ENCODE assay signal across 30 mouse cellular contexts in the genomic region with DNA sequence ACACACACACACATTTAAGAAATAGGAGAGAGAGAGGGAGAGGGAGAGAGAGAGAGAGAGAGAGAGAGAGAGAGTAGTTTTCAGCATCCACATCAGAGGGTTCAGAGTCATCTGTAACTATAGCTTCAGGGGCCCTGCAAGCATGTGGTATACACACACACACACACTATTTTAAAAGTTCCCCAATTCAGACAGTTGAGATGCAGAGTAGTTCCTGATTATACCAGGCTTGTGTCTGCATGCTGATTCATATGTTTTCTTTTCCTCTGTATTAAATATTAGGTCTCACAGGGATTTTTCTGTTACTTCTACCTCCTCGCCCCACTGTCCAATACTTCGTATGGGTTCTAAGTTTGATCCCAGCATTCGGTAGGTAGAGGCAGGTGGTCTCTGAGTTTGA. TPM values are rescaled to one million over a fixed set of nuclear protein-coding genes. Genes with fewer than 3 reads are reported as not detected.
A peak's percentile ranks its signal among the peaks of the same experiment; 100 is the strongest.
DNase-seq lines count a peak whose midpoint lies in the region; ATAC-seq and TF ChIP-seq lines count a peak whose summit lies in the region.
"Had no signal": no experiment of that assay in that cellular context is flagged by ENCODE, and none has a peak within 500 bp of the region (broad histone marks: within the 10 kb centered on the region; RNA-seq: fewer than 3 reads in every experiment).

No protein-coding gene starts in this region.

- no peak for TF ChIP-seq POLR2A in MEL (IDR thresholded peaks at IDR 0.05; ENCODE audit: control insufficient read depth in 1 of 2, insufficient read depth in 1 of 2, low read depth in 1 of 2, low read length in 2 of 2, poor library complexity in 1 of 2)

- TF ChIP-seq EP300 in MEL (IDR thresholded peaks at IDR 0.05; ENCODE audit: low read depth in 1 of 2, low read length in 2 of 2): peak in 1 of 2 experiments; percentile 26; a peak in 1 of 4 replicates

- no peak overlapping the region for H3K9ac ChIP-seq in MEL (ENCODE audit: control insufficient read depth, low read depth, low read length, poor library complexity, severe bottlenecking)
- H3K9ac ChIP-seq: embryonic facial prominence, embryonic 13.5 days; embryonic facial prominence, embryonic 15.5 days; forebrain, embryonic 12.5 days had no signal

- no peak for TF ChIP-seq CTCF in MEL (IDR thresholded peaks at IDR 0.05 in 2 of 3, conservative IDR thresholded peaks at IDR 0.05 in 1 of 3; ENCODE audit: control insufficient read depth in 1 of 3, insufficient read depth in 1 of 3, low read depth in 2 of 3, low read length in 3 of 3, poor library complexity in 1 of 3, severe bottlenecking in 1 of 3)

- peak overlapping the region; percentile 27; the same call in 1 of the 2 replicates for H3K27ac ChIP-seq in MEL (ENCODE audit: control insufficient read depth, low read depth, low read length)
- H3K27ac ChIP-seq in macrophage: peak overlapping the region; percentile 56
- H3K27ac ChIP-seq: embryonic facial prominence, embryonic 13.5 days; embryonic facial prominence, embryonic 15.5 days; forebrain, embryonic 10.5 days; forebrain, embryonic 12.5 days had no signal

- no peaks in the 10 kb centered on the region for H3K9me3 ChIP-seq in MEL (replicated peaks; ENCODE audit: insufficient read depth, low read length)
- H3K9me3 ChIP-seq: embryonic facial prominence, embryonic 13.5 days; embryonic facial prominence, embryonic 15.5 days; forebrain, embryonic 10.5 days; forebrain, embryonic 12.5 days; G1E had no signal

- TF ChIP-seq RAD21 in MEL (IDR thresholded peaks at IDR 0.05; ENCODE audit: low read depth, low read length): no peak

- ATAC-seq in granulocyte monocyte progenitor cell, adult 5-6 weeks (replicated peaks; ENCODE audit: poor library complexity, severe bottlenecking): 0 out of 2 replicates have a peak, but pooled peaks have one; percentile 26
- ATAC-seq: activated CD4-positive, CD25-positive, alpha-beta regulatory T cell, adult 4 months; CD4-positive, CD25-positive, alpha-beta regulatory T cell, adult 4 months; forebrain, embryonic 14.5 days; forebrain, embryonic 16.5 days; Patski had no signal

- H3K79me2 ChIP-seq in MEL (ENCODE audit: control insufficient read depth, insufficient read depth, low read length, poor library complexity): peaks cover 12% of the 10 kb centered on the region
- peaks cover 17% of the 10 kb centered on the region for H3K79me2 ChIP-seq in macrophage (ENCODE audit: inconsistent target)

- H3K36me3 ChIP-seq in MEL (ENCODE audit: control insufficient read depth in 1 of 2, insufficient read depth in 2 of 2, low read length in 2 of 2) (peaks cover 0 to 24% of the 10 kb centered on the region in 2 experiments; a peak in 2 of 4 replicates), macrophage (ENCODE audit: inconsistent target) (no peaks in the 10 kb centered on the region)
- H3K36me3 ChIP-seq: embryonic facial prominence, embryonic 13.5 days; embryonic facial prominence, embryonic 15.5 days; forebrain, embryonic 10.5 days; forebrain, embryonic 12.5 days had no signal

- H3K27me3 ChIP-seq in MEL (ENCODE audit: control insufficient read depth in 1 of 2, insufficient read depth in 2 of 2, low read length in 2 of 2): no peaks in the 10 kb centered on the region
- H3K27me3 ChIP-seq: CH12.LX; embryonic facial prominence, embryonic 13.5 days; embryonic facial prominence, embryonic 15.5 days; forebrain, embryonic 12.5 days; Patski had no signal

- DNase-seq in A20 (ENCODE audit: low read depth, low spot score) (peak; percentile 46), MEL (ENCODE audit: low read depth, low spot score) (peak; percentile 70)
- DNase-seq in thymus, postnatal 4 days: no peak
- no peak for DNase-seq in thymus, postnatal 0 days (ENCODE audit: low spot score)
- no peak for DNase-seq in ovary, postnatal 14 days (ENCODE audit: low spot score)
- DNase-seq: adrenal gland, adult 8-10 months; adrenal gland, postnatal 14 days; adrenal gland, postnatal 36 days; B cell, adult 2 months; cerebellum, adult 11 months; cerebellum, adult 18-20 months; cerebellum, adult 8-10 months; cerebellum, adult 9-11 months; cerebellum, postnatal 14 days; cerebellum, postnatal 36 days; embryo, embryonic 11 days had no signal

- 51% methylated on average over 3 of the region's 3 CpGs for WGBS in macrophage (ENCODE audit: missing documents)

- peaks cover 17 to 18% of the 10 kb centered on the region in 2 experiments for H3K4me1 ChIP-seq in MEL (ENCODE audit: control insufficient read depth in 1 of 2, insufficient read depth in 2 of 2, low read length in 2 of 2)
- H3K4me1 ChIP-seq: embryonic facial prominence, embryonic 15.5 days had no signal

- H3K4me3 ChIP-seq in MEL (ENCODE audit: control insufficient read depth in 1 of 2, insufficient read depth in 1 of 2, low read depth in 2 of 2, low read length in 2 of 2) (no peak overlapping the region), macrophage (ENCODE audit: inconsistent target) (no peak overlapping the region)
- H3K4me3 ChIP-seq: embryonic facial prominence, embryonic 13.5 days; embryonic facial prominence, embryonic 15.5 days; erythroblast, embryonic 14.5 days; forebrain, embryonic 10.5 days; forebrain, embryonic 12.5 days had no signal

TF ChIP-seq in MEL, 35 proteins besides CTCF, POLR2A, EP300 and RAD21:
- TF ChIP-seq MYC (IDR thresholded peaks at IDR 0.05; ENCODE audit: low read depth, low read length): peak; percentile 79
- peak; percentile 45; the same call in 1 of the 2 replicates for TF ChIP-seq SIN3A (IDR thresholded peaks at IDR 0.05; ENCODE audit: low read length)
- TF ChIP-seq MAX (IDR thresholded peaks at IDR 0.05; ENCODE audit: low read length): peak; percentile 61; the same call in 1 of the 2 replicates
- no peak for TF ChIP-seq CHD2 (IDR thresholded peaks at IDR 0.05; ENCODE audit: low read length)
- TF ChIP-seq GATA1 (IDR thresholded peaks at IDR 0.05; ENCODE audit: low read depth, low read length): no peak
- peak; percentile 60; the same call in 1 of the 2 replicates for TF ChIP-seq MXI1 (IDR thresholded peaks at IDR 0.05; ENCODE audit: low read depth, low read length)
- no peak for TF ChIP-seq ZC3H11A (IDR thresholded peaks at IDR 0.05; ENCODE audit: low read depth, low read length)
- TF ChIP-seq ETS1 (IDR thresholded peaks at IDR 0.05; ENCODE audit: low read depth, low read length): 0 out of 2 replicates have a peak, but pooled peaks have one; percentile 25

RNA-seq across cellular contexts. Expression of a gene that starts 2.9 kb away (rescaled TPM):
- total RNA-seq in MEL (2012; rRNA removed): 14.6 and 15.9 TPM in 2 replicates
- 10 to 100 TPM in 1 of 2 experiments, not detected in 1; 24.7 TPM for polyA plus RNA-seq in MEL (2012; ENCODE audit: insufficient read depth in 1 of 2, insufficient read length in 2 of 2, low read depth in 1 of 2, low replicate concordance in 2 of 2, missing spikeins in 1 of 2)
- total RNA-seq in granulocyte monocyte progenitor cell, adult 5-6 weeks (2014; fragmentation: Nextera tagmentation): 27.0 and 28.1 TPM in 2 replicates
- total RNA-seq in granulocyte monocyte progenitor cell, adult 5-6 weeks (2017): 13.3 and 24.6 TPM in 2 replicates
- total RNA-seq in macrophage (2018; cell fraction: chromatin; rRNA removed): 100 to 1,000 TPM; 128 to 220 (median 191) TPM
- 10 to 100 TPM; 17.3 to 34.8 (median 24.0) TPM for total RNA-seq in macrophage (2018; cell fraction: cytosol; rRNA removed)
- total RNA-seq in macrophage (2018; cell fraction: nucleus; rRNA removed): 100 to 1,000 TPM in 4 of 26 experiments, 10 to 100 TPM in 22; 59.2 to 156 (median 87.2) TPM
- 17.9 to 25.2 TPM (median 19.3 TPM) in 3 replicates for polyA plus RNA-seq in macrophage (2018)
- 12.7 and 13.0 TPM in 2 replicates for polyA plus RNA-seq in thymus, postnatal 0 days (2015; fragmentation: Nextera tagmentation; extraction: Ambion mirVana)

RNA-seq across cellular contexts. Expression of a gene that starts 16.4 kb away (rescaled TPM):
- total RNA-seq in MEL (2012; rRNA removed): 6.8 and 8.2 TPM in 2 replicates
- polyA plus RNA-seq in MEL (2012; ENCODE audit: insufficient read depth in 1 of 2, insufficient read length in 2 of 2, low read depth in 1 of 2, low replicate concordance in 2 of 2, missing spikeins in 1 of 2) (1 to 10 TPM in 1 of 2 experiments, not detected in 1; 7.8 TPM), macrophage (2018) (2.3 to 5.9 TPM (median 4.5 TPM) in 3 replicates)
- 9.2 and 12.2 TPM in 2 replicates for total RNA-seq in granulocyte monocyte progenitor cell, adult 5-6 weeks (2014; fragmentation: Nextera tagmentation)
- 10.0 and 18.2 TPM in 2 replicates for total RNA-seq in granulocyte monocyte progenitor cell, adult 5-6 weeks (2017)
- 10 to 100 TPM in 7 of 26 experiments, 1 to 10 TPM in 19; 2.0 to 20.3 (median 6.0) TPM for total RNA-seq in macrophage (2018; cell fraction: chromatin; rRNA removed)
- 1 to 10 TPM in 25 of 26 experiments, under 1 TPM in 1; 0.48 to 8.3 (median 5.1) TPM for total RNA-seq in macrophage (2018; cell fraction: cytosol; rRNA removed)
- 10 to 100 TPM in 5 of 26 experiments, 1 to 10 TPM in 21; 1.4 to 15.6 (median 5.5) TPM for total RNA-seq in macrophage (2018; cell fraction: nucleus; rRNA removed)
- 12.9 and 13.8 TPM in 2 replicates for polyA plus RNA-seq in thymus, postnatal 0 days (2015; fragmentation: Nextera tagmentation; extraction: Ambion mirVana)

RNA-seq across cellular contexts. Expression of a gene that starts 16.6 kb away (rescaled TPM):
- 7.4 and 8.4 TPM in 2 replicates for total RNA-seq in MEL (2012; rRNA removed)
- 10 to 100 TPM in 1 of 2 experiments, not detected in 1; 27.7 TPM for polyA plus RNA-seq in MEL (2012; ENCODE audit: insufficient read depth in 1 of 2, insufficient read length in 2 of 2, low read depth in 1 of 2, low replicate concordance in 2 of 2, missing spikeins in 1 of 2)
- total RNA-seq in granulocyte monocyte progenitor cell, adult 5-6 weeks (2014; fragmentation: Nextera tagmentation): 25.6 and 31.5 TPM in 2 replicates
- total RNA-seq in granulocyte monocyte progenitor cell, adult 5-6 weeks (2017): 5.2 and 7.2 TPM in 2 replicates
- total RNA-seq in macrophage (2018; cell fraction: chromatin; rRNA removed): 10 to 100 TPM; 10.3 to 38.4 (median 22.3) TPM
- total RNA-seq in macrophage (2018; cell fraction: cytosol; rRNA removed): 10 to 100 TPM; 20.8 to 37.4 (median 29.2) TPM
- 10 to 100 TPM; 15.8 to 39.1 (median 27.7) TPM for total RNA-seq in macrophage (2018; cell fraction: nucleus; rRNA removed)
- 18.4 to 29.2 TPM (median 20.7 TPM) in 3 replicates for polyA plus RNA-seq in macrophage (2018)
- 24.2 and 25.2 TPM in 2 replicates for polyA plus RNA-seq in thymus, postnatal 0 days (2015; fragmentation: Nextera tagmentation; extraction: Ambion mirVana)

Comparison
In these comparisons a context has a peak if more than half of its experiments do, and no peak if none do; other contexts are left out.
1. DNase-seq: peak in A20 (single experiment) and MEL (single experiment); none in thymus, postnatal 4 days (single experiment), thymus, postnatal 0 days (single experiment) and ovary, postnatal 14 days (single experiment).